Mouse (Mus musculus): Measurements from ENCODE around the gene Olfr1025-ps1.

Gene Olfr1025-ps1

DNA sequence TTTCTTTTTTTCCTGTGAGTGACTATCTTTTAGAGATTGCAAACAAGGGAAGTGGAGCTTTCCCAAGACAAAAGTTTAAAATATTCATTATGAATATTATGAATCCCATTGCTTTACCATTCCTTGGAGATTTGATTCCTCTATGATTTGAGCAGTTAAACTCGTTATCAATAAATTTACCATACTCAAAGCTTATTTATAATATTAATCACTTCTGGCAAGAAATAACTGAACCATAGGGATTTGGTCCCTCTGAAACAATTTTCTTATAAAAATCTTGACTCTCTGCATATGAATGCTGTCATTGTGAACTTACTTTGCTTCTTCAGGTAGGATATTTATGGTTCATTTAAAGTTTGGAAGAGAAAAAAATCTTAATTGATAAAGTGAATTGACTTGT lies at the start of gene Olfr1025-ps1:
Olfr1025-ps1 (plus strand) TSS at position 301 of the 400 bp plus-strand sequence.
- DNase-seq (ENCODE audit: low spot score in 2 of 2), result no peak

DNA sequence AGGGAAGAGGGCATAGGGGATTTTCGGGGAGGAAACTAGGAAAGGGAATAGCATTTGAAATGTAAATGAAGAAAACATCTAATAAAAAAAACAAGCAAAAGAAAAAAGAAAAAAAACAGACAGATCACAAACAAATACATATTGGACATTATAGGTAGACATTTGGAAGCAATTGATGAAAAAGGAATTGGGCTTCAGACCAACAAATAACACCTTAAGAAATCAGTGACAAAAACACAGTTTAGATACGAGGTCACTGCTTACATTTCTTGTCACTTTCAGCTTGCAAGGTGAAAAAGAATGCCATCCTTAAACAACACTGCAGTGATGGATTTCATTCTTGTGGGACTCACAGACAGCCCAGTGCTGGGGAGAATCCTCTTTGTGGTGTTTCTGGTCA lies 46.7 kb upstream of the Olfr1025-ps1 start, which contains the start of gene Olfr1022:
Olfr1022 (plus strand) TSS at position 301 of the 400 bp plus-strand sequence.
- DNase-seq (ENCODE audit: low spot score in 2 of 2), result no peak

DNA sequence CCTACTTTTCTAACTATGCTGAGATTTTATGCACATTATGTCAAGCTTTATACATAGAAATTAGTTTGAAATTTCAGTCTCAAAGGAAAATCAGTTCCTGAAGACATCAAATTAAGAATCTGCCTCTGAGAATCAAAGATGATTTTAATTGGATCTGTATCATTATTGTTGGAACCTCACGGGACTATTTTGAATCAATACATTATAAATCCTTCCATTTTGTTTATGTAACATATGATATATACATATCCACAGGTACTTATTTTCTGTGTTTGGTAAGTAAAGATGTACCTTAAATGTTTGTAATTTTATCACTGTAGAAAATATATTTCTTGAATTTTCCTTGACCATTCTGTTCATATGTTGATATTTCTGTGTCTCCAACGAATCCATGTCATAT lies 29.7 kb upstream of the Olfr1025-ps1 start, which contains the start of gene Olfr1023:
Olfr1023 (plus strand) TSS at position 301 of the 400 bp plus-strand sequence.
- no peak for DNase-seq (ENCODE audit: low spot score in 2 of 2)

DNA sequence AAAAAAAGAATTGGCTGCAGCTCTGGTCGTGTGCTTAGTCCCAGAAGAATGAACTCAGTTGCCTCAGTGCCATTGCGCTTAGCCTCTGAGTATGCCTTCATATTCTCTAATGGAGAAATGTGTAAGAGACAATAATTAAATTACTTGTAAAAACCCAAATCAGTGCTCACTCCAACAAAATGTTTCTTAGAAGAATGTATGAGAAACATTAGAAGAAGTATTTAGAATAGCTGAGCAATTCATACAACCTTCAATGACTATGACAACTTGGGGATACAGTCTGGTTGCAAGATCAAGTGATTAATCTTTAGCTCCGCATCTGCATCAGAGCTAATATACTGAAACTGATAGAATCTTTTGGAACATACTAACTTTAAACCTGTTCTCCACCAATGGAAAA lies 10.0 kb upstream of the Olfr1025-ps1 start, which contains the start of gene Olfr1024:
Olfr1024 (minus strand) TSS at position 101 of the 400 bp plus-strand sequence.
- no peak for DNase-seq (ENCODE audit: low spot score in 2 of 2)

DNA sequence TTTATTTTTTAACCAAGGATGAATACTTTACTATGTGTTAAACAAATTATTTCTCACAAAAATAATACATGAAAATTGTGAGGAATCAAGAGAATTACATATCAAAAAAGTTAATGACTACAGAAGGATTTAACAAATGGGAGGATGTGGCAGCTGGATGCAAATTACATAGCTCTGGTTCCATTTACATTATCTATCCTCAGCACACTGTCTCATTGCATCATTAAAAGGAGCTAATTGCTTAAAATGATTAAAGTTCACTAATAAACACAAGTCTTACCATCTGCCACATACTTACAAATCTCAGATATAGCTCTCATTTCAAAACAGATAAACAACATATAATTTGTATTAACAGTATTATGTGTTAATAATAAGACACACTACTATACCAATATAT lies 1.8 kb upstream of the Olfr1025-ps1 start:
- no peak for DNase-seq (ENCODE audit: low spot score in 2 of 2)

DNA sequence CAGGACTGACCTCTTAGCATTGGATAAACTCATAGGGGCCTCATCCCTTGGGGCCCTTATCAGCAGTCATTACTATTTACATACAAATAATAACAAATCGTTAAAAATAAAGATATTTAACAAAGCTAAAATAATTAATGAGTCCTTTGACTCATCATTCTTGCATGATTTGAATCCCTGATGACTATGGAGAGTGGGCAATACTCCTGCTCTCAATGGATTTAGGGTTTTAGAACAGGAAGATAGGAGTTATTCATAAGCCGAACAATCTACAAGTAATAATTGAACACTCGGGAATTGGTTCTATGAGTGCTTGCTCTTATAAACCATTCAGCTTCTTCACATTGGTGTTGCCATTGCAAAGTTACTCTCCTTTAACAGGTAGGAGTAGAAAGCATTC lies 6.3 kb downstream of the Olfr1025-ps1 start, which contains the start of gene Olfr1026:
Olfr1026 (plus strand) TSS at position 301 of the 400 bp plus-strand sequence.
- no peak for DNase-seq (ENCODE audit: low spot score in 2 of 2)

DNA sequence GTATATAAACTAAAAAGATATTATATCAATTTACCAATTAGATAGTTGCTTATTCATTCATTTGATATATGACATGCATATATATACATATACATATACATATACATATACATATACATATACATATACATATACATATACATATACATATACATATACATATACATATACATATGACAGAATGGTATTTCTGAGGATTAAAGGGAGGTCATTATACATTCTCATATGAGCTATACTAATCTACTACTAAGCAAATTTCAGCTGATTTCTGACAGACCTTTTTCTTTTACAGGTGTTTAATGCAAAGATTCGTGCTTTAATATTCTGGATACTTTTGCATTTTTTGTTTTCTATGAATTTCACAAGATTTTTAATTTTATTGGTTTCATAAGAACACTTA lies 35.1 kb downstream of the Olfr1025-ps1 start, which contains the start of gene Olfr1028:
Olfr1028 (plus strand) TSS at position 301 of the 400 bp plus-strand sequence.
- no peak for DNase-seq (ENCODE audit: low spot score in 2 of 2)

Data from thymus, postnatal 10 days (tissue).